Mouse (Mus musculus) heart, postnatal 0 days (tissue): Measurements from ENCODE around the gene Lpp. TPM values are rescaled to one million over a fixed set of nuclear protein-coding genes. Genes with fewer than 3 reads are reported as not detected.

Experiments
- ATAC-seq: fragments of 200-750 bp; cut with Nextera tagmentation; 2 replicates; pipeline ENCODE4 v1.8.0; 2017; ENCODE audit warnings: low read depth, moderate number of reproducible peaks, moderate library complexity; ENCODE audit not compliant: insufficient read depth
- DNase-seq: peaks from one replicate; pipeline ENCODE4 v3.0.0-alpha.2; 2016; ENCODE audit warnings: low spot score
- H3K27ac ChIP-seq: fragments of 300-500 bp; sonication (generic); 2 replicates; pipeline ENCODE4 v1.5.1; 2014; ENCODE audit warnings: low read depth, mild to moderate bottlenecking
- H3K27me3 ChIP-seq: fragments of 300-500 bp; sonication (generic); 2 replicates; pipeline ENCODE4 v1.6.1; 2014; ENCODE audit warnings: low read length, mixed read lengths; ENCODE audit not compliant: control insufficient read depth, insufficient read depth
- H3K36me3 ChIP-seq: fragments of 300-500 bp; sonication (generic); replicated peaks from 2 replicates; pipeline ENCODE4 v1.6.1; 2014; ENCODE audit warnings: low read length, mixed read lengths; ENCODE audit not compliant: control insufficient read depth, insufficient read depth
- H3K4me1 ChIP-seq: fragments of 300-500 bp; sonication (generic); 2 replicates; pipeline ENCODE4 v1.6.1; 2014; ENCODE audit warnings: antibody characterized with exemption; ENCODE audit not compliant: control insufficient read depth, insufficient read depth
- H3K4me2 ChIP-seq: fragments of 300-500 bp; sonication (generic); 2 replicates; pipeline ENCODE4 v1.6.1; 2014; ENCODE audit warnings: low read depth, mild to moderate bottlenecking, low read length, moderate library complexity
- H3K4me3 ChIP-seq: fragments of 300-500 bp; sonication (generic); 2 replicates; pipeline ENCODE4 v1.5.1; 2014; ENCODE audit warnings: low read depth, low read length
- H3K9ac ChIP-seq: fragments of 300-500 bp; sonication (generic); replicated peaks from 2 replicates; pipeline ENCODE4 v1.6.1; 2014; ENCODE audit warnings: low read depth, low read length, mixed read lengths
- H3K9me3 ChIP-seq: fragments of 300-500 bp; sonication (generic); replicated peaks from 2 replicates; pipeline ENCODE4 v1.6.1; 2016; ENCODE audit warnings: low read length; ENCODE audit not compliant: control insufficient read depth
- CTCF ChIP-seq: IDR thresholded peaks from 2 replicates; pipeline ENCODE4 v1.5.1; 2016; ENCODE audit warnings: antibody characterized with exemption, control low read depth, low read depth
- EP300 ChIP-seq: IDR thresholded peaks from 2 replicates; pipeline ENCODE4 v1.6.1; 2016; ENCODE audit warnings: antibody characterized with exemption, low read depth
- WGBS: fragments of 180-500 bp; shearing (Covaris S2); extraction: QIAGEN DNeasy Blood & Tissue Kit; methylation state at CpG from one replicate; pipeline ENCODE4 v1.1.7; 2014; 5-methylcytosine and 5-hydroxymethylcytosine counted together
- polyA plus RNA-seq: library from polyadenylated mRNA; unstranded; fragments of >200 nt; fragmentation: Nextera tagmentation; extraction: Ambion mirVana; gene quantifications from 2 replicates; pipeline ENCODE4 v1.2.1, GENCODE M21; 2015
- total RNA-seq: library from RNA; depleted of rRNA; stranded (reverse); fragments of >200 nt; gene quantifications from 2 replicates; pipeline ENCODE4 v1.2.3, GENCODE M21; 2014; ENCODE audit warnings: low replicate concordance

The Lpp gene
- total and polyA plus RNA-seq, 2 experiments from 2014 or later = 32.1 to 77.4 TPM

DNA sequence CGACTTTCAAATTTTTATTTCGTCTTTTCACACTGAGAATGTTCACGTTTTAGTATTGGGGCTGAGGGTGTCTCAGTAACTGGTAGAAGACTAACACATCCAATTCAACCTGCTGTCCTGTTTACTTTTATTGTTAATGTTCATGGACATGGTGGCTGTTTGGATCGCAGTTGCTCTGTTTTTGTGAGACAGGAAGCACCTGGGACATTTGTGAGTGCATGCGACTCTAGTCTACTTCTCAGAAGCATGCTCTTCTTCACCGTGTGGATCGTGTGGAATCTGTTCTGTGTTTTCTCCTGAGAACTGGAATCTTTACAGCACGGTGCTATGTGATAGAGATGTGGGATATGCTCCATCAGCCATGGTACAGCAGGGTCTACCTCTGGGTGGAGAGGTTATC lies 262.7 kb downstream of the Lpp start:
- TF ChIP-seq CTCF (no peak), EP300 (no peak)
- DNase-seq = no peak
- Histone ChIP-seq H3K9ac (no peak overlapping the region), H3K27ac (no peak overlapping the region), H3K27me3 (no peaks in the 10 kb centered on the region), H3K9me3 (no peaks in the 10 kb centered on the region), H3K4me3 (no peak overlapping the region), H3K4me2 (no peak overlapping the region), H3K4me1 (peaks cover 6% of the 10 kb centered on the region), H3K36me3 (no peaks in the 10 kb centered on the region)
- no peak for ATAC-seq
- WGBS = 88% methylated on average over 8 of the region's 8 CpGs

DNA sequence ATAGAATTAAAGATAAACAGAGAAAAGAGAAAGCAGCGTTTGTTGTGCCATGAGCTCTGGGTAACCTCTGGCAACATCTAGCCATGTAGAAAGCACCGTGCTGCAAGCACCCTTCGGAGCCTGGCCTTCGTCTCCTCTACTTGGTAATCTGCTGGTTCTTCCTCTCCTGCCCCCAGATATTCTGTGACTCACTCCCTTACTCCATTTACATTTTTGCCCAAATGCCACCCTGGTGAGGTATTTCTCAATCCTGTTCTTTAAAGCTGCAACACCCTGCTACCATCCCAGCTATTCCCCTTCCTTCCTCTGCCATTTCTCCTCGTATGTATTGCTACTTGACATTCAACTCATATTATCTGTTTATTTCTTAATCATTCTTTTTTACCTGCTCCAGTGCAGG lies 263.4 kb downstream of the Lpp start:
- no peaks in the 10 kb centered on the region for H3K9me3 ChIP-seq
- TF ChIP-seq EP300 (no peak), CTCF (no peak)
- no peak overlapping the region for H3K4me3 ChIP-seq
- DNase-seq (no peak), ATAC-seq (no peak)
- H3K36me3 ChIP-seq = no peaks in the 10 kb centered on the region
- no peak overlapping the region for H3K9ac ChIP-seq
- H3K4me1 ChIP-seq = peaks cover 6% of the 10 kb centered on the region
- H3K4me2 ChIP-seq = no peak overlapping the region
- no peak overlapping the region for H3K27ac ChIP-seq
- 80% methylated on average over 5 of the region's 5 CpGs for WGBS
- H3K27me3 ChIP-seq = no peaks in the 10 kb centered on the region

DNA sequence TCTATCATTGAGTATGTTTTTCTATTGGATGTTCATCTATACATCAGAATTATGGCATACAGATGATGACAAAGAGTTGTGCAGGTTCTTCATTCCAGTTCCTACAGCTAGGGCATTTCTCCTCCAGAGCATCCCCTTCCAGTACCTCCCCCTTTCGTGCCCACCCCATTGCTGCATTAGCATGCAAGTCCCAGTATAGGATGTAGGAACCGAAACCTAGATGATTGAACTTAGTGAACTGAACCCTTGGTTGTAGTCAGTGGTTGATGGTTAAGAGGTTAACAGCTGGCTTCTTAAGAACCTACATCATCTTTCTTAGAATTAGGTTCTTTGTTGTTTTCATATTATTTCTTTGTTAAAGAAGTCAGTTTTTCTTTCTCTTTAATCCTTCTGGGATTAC lies 265.7 kb downstream of the Lpp start:
- Histone ChIP-seq H3K27me3 (no peaks in the 10 kb centered on the region), H3K4me1 (no peaks in the 10 kb centered on the region), H3K36me3 (peaks cover 7% of the 10 kb centered on the region), H3K9ac (no peak overlapping the region), H3K4me3 (no peak overlapping the region), H3K9me3 (no peaks in the 10 kb centered on the region), H3K4me2 (no peak overlapping the region), H3K27ac (no peak overlapping the region)
- TF ChIP-seq EP300 (no peak), CTCF (no peak)
- DNase-seq (no peak), ATAC-seq (no peak)
- 96% methylated on average over 2 of the region's 2 CpGs for WGBS

DNA sequence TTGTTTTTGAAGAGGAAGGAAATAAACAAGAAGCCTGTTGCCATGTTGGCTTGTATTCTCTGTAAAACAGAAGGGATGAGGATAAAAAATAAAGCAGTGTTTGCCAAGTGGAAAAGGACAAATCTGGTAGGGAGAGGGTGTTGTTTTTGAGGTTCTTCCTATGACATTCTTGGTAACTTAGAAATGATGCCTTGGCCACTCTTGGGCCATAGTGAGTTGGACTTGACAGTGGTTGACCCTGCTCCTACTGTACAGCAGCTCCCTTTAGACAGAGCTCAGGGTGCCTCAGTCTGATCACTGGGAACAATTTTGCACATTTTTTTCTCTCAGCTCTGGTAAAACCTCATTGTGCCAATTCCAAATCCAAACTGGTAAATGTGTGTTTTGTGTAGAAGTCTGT lies 270.8 kb downstream of the Lpp start:
- H3K9me3 ChIP-seq = no peaks in the 10 kb centered on the region
- ATAC-seq (no peak), DNase-seq (no peak)
- TF ChIP-seq CTCF (no peak), EP300 (no peak)
- H3K4me1 ChIP-seq = no peaks in the 10 kb centered on the region; the same call in 1 of the 2 replicates
- H3K4me2 ChIP-seq = no peak overlapping the region
- H3K27ac ChIP-seq = no peak overlapping the region
- no peaks in the 10 kb centered on the region for H3K27me3 ChIP-seq
- H3K4me3 ChIP-seq = no peak overlapping the region
- H3K9ac ChIP-seq = no peak overlapping the region
- peaks cover 10% of the 10 kb centered on the region for H3K36me3 ChIP-seq

DNA sequence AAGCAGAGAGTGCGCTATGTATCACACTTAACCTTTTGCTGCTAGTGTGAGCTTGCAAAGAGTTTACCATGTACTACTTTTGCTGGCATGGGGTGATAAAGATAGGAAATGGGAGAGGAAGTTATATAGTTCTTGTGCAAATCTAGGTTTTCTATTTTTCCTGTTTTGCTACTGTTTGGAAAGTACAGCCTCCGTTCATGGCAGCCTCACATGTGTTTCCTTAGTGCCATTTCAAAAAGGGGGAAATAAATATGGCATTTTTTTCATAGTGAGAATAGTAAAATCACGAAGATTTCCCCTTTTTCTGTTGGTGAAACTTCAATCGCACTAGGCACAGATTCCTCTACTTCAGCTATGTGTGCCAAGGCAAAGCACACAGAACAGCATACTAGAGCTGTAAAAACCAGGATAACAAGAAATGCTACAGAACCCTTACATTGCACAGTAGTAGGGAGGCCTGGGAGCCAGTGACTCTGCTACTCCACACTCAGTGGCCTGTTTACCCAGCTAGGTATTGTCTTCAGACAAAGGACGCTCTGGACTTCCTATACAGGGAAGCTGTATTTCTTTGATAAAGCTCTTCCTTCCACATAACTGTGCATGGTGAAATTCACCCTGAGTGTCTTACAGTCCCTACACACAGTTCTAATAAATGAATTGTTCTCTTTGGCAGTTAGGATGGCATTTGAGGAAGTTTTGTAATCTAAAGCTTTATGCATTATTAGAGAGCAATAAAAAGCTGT lies 276.6 kb downstream of the Lpp start:
- Histone ChIP-seq H3K9me3 (no peaks in the 10 kb centered on the region), H3K4me1 (no peaks in the 10 kb centered on the region), H3K36me3 (0 out of 2 replicates have a peak, but pooled peaks cover 3% of the 10 kb centered on the region), H3K9ac (no peak overlapping the region), H3K27me3 (no peaks in the 10 kb centered on the region), H3K4me3 (no peak overlapping the region), H3K4me2 (no peak overlapping the region), H3K27ac (no peak overlapping the region)
- TF ChIP-seq EP300 (no peak), CTCF (no peak)
- no peak for ATAC-seq
- no peak for DNase-seq
- WGBS = 71% methylated on average over 5 of the region's 5 CpGs

DNA sequence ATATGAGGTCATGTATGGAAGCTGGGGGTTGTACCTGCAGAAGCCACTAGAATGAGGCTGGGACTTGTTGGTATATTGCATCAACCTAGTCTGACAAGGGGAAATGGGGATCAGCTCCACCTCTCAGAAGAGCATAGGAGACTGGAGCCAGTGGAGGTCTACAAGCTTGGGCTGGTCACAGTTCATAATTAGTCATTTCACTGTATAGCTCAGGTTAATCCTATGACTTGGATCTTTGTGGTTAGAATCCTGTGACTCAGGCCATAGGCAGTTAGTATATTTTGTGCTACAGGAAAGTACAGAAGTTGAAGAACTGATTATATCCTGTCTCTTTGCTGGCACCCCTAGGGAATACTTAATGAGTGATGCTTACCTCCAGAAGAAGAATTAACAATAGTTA lies 285.6 kb downstream of the Lpp start:
- H3K36me3 ChIP-seq = peaks cover 16% of the 10 kb centered on the region
- H3K4me1 ChIP-seq = no peaks in the 10 kb centered on the region
- no peak overlapping the region for H3K4me3 ChIP-seq
- no peak overlapping the region for H3K27ac ChIP-seq
- ATAC-seq (no peak), DNase-seq (no peak)
- no peak for TF ChIP-seq EP300
- no peak for TF ChIP-seq CTCF
- H3K9me3 ChIP-seq = no peaks in the 10 kb centered on the region
- H3K27me3 ChIP-seq = no peaks in the 10 kb centered on the region
- no peak overlapping the region for H3K9ac ChIP-seq
- H3K4me2 ChIP-seq = no peak overlapping the region
